Mouse (Mus musculus) MN1 (cell line): ENCODE results near the gene Rnf207.
A peak's percentile ranks its signal among the peaks of the same experiment; 100 is the strongest.

ENCODE experiments used
- DNase-seq: peaks from one replicate; pipeline ENCODE4 v3.0.0-alpha.2; 2016; ENCODE audit warnings: low spot score

Rnf207 gene

GRCm38 (mm10) chr4:152272449-152273049, 46.2 kb downstream of the Rnf207 start:
- peak; percentile 86 for DNase-seq

- DNase-seq: peak; percentile 56
Observed at GRCm38 (mm10) chr4:152272006-152272405, 46.8 kb downstream of the Rnf207 start.

- DNase-seq: no peak
Observed at GRCm38 (mm10) chr4:152271334-152271733, 47.5 kb downstream of the Rnf207 start.

- DNase-seq: no peak
Observed at GRCm38 (mm10) chr4:152270599-152270998, 48.2 kb downstream of the Rnf207 start.

GRCm38 (mm10) chr4:152269967-152270366, 48.8 kb downstream of the Rnf207 start:
- DNase-seq: no peak

- DNase-seq: peak; percentile 91
Observed at GRCm38 (mm10) chr4:152267748-152268369, 50.9 kb downstream of the Rnf207 start.

GRCm38 (mm10) chr4:152266236-152266895, 52.4 kb downstream of the Rnf207 start:
- no peak for DNase-seq

GRCm38 (mm10) chr4:152265791-152266190, 53.0 kb downstream of the Rnf207 start:
- DNase-seq: no peak

GRCm38 (mm10) chr4:152264867-152265568, 53.8 kb downstream of the Rnf207 start:
- no peak for DNase-seq

- DNase-seq: no peak
Observed at GRCm38 (mm10) chr4:152264177-152264530, 54.6 kb downstream of the Rnf207 start.

GRCm38 (mm10) chr4:152263512-152264176, 55.1 kb downstream of the Rnf207 start:
- DNase-seq: no peak

GRCm38 (mm10) chr4:152263089-152263488, 55.7 kb downstream of the Rnf207 start:
- no peak for DNase-seq

- no peak for DNase-seq
Observed at GRCm38 (mm10) chr4:152262187-152262586, 56.6 kb downstream of the Rnf207 start.

GRCm38 (mm10) chr4:152260451-152260850, 58.3 kb downstream of the Rnf207 start:
- DNase-seq: peak; percentile 65

- DNase-seq: no peak
Observed at GRCm38 (mm10) chr4:152257070-152257469, 61.7 kb downstream of the Rnf207 start.
